Mouse (Mus musculus) hematopoietic multipotent progenitor cell, adult 10-12 weeks (in vitro differentiated cells): ENCODE measurements around the gene Zfp541. TPM values are rescaled to one million over a fixed set of nuclear protein-coding genes. Genes with fewer than 3 reads are reported as not detected.

ENCODE experiments used
- polyA plus RNA-seq: library from polyadenylated mRNA; stranded (reverse); fragments of >175 nt; gene quantifications from 2 replicates; pipeline ENCODE4 v1.2.3, GENCODE M21; 2012; ENCODE audit warnings: low replicate concordance

Zfp541 gene
- polyA plus RNA-seq, result 0.51 TPM in 1 of 2 replicates, not detected in the other

GRCm38 (mm10) chr7:16061219-16062098, at the start of gene Zfp541:
TSS of gene Zfp541 (plus strand) at chr7:16061814.

DNA sequence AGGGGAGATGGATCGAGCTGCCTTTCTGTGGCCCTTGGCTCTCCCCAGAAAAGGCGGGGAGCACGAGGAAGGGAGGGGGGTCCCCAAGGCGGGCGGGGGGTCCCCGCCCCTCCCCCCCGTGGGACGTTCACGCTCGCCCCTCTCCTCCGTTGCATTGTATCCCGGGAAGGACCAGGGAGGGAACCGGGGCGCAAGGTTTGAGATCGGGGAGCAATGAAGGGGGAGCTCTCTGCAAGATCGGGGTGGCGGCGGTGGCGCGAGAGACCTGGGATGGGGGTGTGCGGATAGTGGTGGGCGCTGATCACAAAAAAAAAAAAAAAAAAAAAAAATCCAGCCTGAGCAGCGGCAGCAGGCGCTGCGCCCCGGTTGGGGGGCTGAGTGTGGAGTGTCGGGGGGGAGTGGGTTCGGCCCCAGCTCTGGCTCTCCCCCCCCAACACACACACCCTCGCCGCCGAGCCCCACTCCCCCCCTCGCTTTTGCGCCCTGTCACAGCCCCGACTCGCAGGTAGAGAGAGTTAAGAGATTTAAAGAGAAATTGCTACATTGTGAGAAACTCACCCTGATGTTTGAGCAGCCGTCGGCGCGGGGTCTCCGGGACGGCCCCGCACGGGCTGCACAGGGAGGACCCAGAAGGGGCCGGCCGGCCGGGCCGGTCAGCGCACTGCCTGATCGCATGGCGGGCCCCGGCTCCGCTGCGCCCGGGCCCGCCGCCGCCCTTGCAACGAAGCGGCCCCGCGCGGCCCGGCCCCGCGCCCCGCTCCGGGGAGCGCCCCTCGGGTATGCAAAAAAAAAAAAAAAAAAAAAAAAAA, 14.1 kb upstream of the Zfp541 start, which contains the start of gene Bicra:
Gene Bicra (minus strand): TSS at position 584 of the 809 bp plus-strand sequence.

DNA sequence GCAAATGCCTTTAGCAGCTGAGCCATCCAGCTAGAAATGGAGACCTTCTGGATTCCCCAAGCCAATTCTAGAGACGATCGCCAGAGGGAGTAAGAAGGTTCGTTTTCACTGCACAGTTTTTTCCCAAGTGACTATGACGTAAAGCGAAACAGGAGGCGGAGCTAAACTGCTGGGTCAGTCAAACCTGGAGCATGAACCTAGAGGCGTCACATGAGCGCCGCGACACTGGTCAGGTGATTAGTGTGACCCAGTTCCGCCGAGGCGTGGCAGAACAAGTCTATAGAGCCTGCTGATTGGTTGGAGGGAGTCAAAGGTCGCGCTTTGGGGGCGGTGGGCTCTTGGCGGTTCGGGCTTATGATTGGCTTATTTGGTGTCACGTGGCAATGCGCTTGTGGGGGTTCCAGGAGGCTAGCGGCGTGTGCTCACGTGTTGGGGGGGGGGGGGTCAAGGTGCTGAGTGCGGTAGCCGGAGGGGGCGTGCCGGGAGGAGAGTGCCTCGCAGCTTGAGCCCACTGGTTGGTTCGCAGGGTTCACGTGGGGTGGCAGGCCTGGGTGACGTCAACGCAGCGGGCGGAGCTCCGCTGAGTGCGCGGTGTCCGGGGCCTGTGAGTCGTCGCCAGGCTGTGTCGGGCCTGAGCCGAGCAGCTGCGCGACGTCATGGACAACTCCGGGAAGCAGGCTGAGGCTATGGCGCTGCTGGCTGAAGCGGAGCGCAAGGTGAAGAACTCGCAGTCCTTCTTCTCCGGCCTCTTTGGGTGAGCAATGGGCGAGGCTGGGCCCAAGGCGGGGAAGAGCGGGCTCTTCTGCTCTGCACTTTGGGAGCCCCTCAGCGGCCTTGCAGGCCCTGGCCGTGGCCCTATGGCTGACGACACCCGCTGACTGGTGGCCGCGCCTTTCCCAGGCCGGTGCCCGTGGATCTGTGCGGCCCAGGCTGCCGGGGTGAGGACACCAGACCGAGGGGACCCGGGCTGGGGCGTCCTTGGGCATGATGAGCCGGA, 36.7 kb downstream of the Zfp541 start, which contains the start of gene Napa:
Gene Napa (plus strand): TSS at position 438 of the 997 bp plus-strand sequence.

GRCm38 (mm10) chr7:16119569-16120261, 58.1 kb downstream of the Zfp541 start, which contains the start of gene Kptn:
TSS of gene Kptn (plus strand) at chr7:16119895.

DNA sequence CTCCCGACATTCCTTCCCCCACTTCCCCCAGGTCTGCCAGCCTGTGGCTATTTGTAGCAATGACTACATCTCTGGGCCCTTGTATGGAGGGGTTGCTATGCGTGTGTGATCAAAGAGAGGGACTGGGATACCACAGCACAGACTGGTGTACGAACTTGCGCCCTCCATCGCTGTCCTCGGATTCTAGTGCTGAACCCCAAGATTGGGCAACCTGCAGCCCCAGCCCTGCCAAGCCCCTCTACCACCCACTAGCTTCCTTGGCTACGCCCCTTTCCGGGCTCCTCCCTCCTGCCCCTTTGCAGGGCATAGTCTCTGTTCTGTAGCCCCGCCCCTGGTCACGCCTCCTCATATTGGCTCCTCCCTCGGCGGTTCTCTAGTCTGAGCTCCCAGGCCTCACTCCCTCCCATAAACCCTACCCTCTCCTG, 67.8 kb downstream of the Zfp541 start, which contains the start of gene Slc8a2:
Gene Slc8a2 (plus strand): TSS at position 406 of the 425 bp plus-strand sequence.

Other genes with a start within 250 kb of the Zfp541 start
- gene Obox6, start 222.1 kb upstream of the Zfp541 start, polyA plus RNA-seq, result not detected in 2 replicates
- not detected in 2 replicates for gene Crx, start 181.8 kb upstream of the Zfp541 start, polyA plus RNA-seq
- gene Crxos, start 179.2 kb upstream of the Zfp541 start, polyA plus RNA-seq, result not detected in 2 replicates
- 96.0 and 751 TPM in 2 replicates for gene Selenow, start 139.4 kb upstream of the Zfp541 start, polyA plus RNA-seq
- 567 and 832 TPM in 2 replicates for gene Nop53, start 115.7 kb upstream of the Zfp541 start, polyA plus RNA-seq
- gene Ehd2, start 94.2 kb upstream of the Zfp541 start, polyA plus RNA-seq, result 1.5 and 4.8 TPM in 2 replicates
- gene Bicra, start 13.9 kb upstream of the Zfp541 start, polyA plus RNA-seq, result 162 and 369 TPM in 2 replicates
- gene Napa, start 36.6 kb downstream of the Zfp541 start, polyA plus RNA-seq, result 107 and 182 TPM in 2 replicates
- 18.1 and 30.7 TPM in 2 replicates for gene Kptn, start 58.1 kb downstream of the Zfp541 start, polyA plus RNA-seq
- gene Slc8a2, start 68.0 kb downstream of the Zfp541 start, polyA plus RNA-seq, result 0.44 and 0.93 TPM in 2 replicates
- gene Meis3, start 113.3 kb downstream of the Zfp541 start, polyA plus RNA-seq, result 18.3 and 26.2 TPM in 2 replicates
- gene Dhx34, start 160.2 kb downstream of the Zfp541 start, polyA plus RNA-seq, result 48.5 and 105 TPM in 2 replicates
- 0.54 and 0.97 TPM in 2 replicates for gene C5ar2, start 182.3 kb downstream of the Zfp541 start, polyA plus RNA-seq
- 7.8 and 14.0 TPM in 2 replicates for gene C5ar1, start 197.7 kb downstream of the Zfp541 start, polyA plus RNA-seq
- gene Inafm1, start 211.8 kb downstream of the Zfp541 start, polyA plus RNA-seq, result 28.8 and 82.8 TPM in 2 replicates
- 99.7 and 173 TPM in 2 replicates for gene Ccdc9, start 225.0 kb downstream of the Zfp541 start, polyA plus RNA-seq
- 52.3 and 259 TPM in 2 replicates for gene Bbc3, start 246.6 kb downstream of the Zfp541 start, polyA plus RNA-seq